Mouse (Mus musculus): ENCODE data around the gene Ccdc88c. TPM values are rescaled to one million over a fixed set of nuclear protein-coding genes. Genes with fewer than 3 reads are reported as not detected.
"Not testable (repeated sequence)": the region's sequence is repeated elsewhere in the genome, so short reads cannot be mapped to it uniquely, and the experiment has no call there.

The Ccdc88c gene
- polyA plus RNA-seq, 1 experiment = 8.3 TPM

DNA sequence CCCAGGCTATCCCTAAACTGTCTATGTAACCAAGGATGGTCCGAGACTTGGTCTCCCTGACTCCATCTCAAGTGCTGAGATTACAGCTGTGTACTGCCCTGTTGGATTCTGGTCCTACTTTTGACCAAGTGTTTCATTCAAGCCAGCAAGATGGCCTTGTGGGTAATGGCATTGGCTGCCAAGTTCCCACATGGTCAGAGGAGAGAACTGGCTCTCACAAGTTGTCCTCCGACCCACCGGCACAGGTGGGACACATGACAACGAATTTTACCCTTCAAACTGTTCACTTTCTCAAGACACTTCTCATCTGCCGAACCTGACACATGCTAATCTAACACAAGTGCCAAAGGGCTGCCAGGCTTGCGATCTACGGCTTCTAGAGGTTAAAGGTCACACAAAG, 9.4 kb downstream of the Ccdc88c start:
- 80% methylated on average over 7 of the region's 7 CpGs for whole genome bisulfite sequencing
- DNase-seq (ENCODE audit: low read depth, low spot score) = no peak

DNA sequence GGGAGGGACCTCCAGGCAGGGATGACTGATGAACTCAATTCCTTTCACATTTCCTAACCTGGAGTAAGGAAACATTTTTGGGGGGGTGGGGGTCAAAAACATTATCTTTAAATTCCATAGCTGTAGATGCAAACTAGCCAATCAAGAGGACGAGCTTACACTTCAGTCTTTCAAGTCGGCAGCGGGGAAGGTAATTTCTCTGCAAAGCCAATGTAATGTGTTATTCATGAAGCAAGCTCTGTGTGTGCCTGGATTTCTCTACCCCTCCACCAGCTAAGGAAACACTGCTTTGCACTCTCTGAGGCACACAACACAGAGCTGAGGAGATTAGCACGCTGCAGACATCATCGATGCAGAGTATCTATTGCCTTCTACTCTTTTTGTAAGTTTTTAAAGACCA, 9.8 kb downstream of the Ccdc88c start:
- 66% methylated on average over 5 of the region's 5 CpGs for WGBS
- no peak for DNase-seq (ENCODE audit: low read depth, low spot score)

DNA sequence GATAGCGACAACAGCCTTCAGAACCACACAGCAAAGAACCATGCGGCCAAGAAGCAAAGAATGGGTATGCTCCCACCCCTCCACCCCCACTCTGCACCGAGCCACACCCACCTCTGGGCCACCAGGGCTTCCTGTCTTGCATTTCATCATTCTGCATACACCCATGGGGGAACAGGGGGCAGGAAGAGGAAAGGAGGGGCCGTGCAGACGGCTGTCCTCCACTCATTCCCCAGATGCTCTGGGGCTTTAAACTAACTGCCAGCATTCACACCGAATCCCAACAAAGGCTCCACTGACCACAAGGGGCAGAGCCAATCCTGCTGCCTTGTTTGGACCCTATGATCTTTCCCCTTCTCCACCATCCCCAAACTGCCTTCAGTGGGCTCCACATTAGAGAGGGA, 10.9 kb downstream of the Ccdc88c start:
- no peak for DNase-seq (ENCODE audit: low read depth, low spot score)
- WGBS = 6% methylated on average over 6 of the region's 6 CpGs

DNA sequence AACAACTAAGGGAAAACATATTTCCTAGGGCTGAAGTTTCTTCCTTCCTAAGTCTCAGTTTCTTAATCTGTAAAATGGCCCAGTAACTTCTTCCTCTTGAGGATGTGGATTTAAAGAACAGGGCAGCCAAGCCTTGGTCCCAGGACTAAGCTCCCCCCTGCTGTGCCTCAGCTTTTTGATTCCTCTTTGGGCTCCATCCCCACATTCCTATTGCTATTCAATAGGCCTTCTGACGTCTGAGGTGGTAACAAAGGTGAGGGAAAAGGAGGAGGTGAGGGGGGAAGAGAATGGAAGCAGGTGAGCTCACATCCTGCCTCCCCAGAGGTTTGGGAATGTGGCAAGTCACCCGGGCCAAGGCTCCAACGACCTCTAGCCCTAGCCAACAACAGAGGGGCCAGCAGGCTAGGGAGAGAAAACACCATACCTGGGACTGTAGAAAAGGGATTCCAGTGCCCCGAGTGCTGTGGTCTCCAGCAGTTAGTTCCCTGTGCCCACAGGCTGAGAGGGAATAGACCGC, 12.4 kb downstream of the Ccdc88c start:
- no peak for DNase-seq (ENCODE audit: low read depth, low spot score)

DNA sequence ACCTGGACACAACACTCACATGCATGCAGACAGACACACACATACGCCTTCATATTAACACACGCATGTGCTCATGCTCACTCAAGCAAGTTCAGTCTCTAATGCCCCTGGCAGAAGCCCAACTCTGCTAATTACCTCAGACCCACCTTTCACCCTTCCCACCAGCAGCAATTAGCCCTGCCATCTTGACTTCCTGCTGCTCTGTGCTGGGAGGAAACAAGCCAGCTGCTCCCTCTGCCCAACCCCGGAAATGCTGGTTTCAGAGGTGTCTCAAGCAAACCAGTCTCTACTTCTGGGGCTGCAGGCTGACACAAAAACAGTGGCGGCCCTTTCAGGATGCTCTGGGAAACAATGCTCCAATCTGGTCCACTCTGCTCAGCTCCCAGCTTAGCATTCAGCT, 12.9 kb downstream of the Ccdc88c start:
- 26% methylated on average over 4 of the region's 4 CpGs for WGBS
- no peak for DNase-seq (ENCODE audit: low read depth, low spot score)

More for the DNA sequence above, 12.4 kb downstream of the Ccdc88c start:
- 46% methylated on average over 5 of the region's 5 CpGs for WGBS

DNA sequence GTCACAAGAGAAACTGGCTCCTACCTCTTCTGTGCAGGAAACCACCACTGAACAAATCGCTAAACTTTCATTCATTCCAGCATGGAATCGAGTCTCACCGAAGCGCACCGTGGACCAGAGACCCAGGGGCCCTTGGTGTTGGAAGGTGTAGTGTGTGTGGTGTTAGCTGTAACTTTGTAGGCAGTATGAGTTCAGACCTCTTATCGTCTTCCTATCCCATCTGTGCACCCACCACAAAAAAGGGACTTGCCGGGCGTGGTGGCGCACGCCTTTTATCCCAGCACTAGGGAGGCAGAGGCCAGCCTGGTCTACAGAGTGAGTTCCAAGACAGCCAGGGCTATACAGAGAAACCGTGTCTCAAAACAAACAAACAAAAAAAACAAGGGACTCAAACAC, 13.7 kb downstream of the Ccdc88c start:
- 48% methylated on average over 11 of the region's 11 CpGs for WGBS
- DNase-seq (ENCODE audit: low read depth, low spot score) = no peak

DNA sequence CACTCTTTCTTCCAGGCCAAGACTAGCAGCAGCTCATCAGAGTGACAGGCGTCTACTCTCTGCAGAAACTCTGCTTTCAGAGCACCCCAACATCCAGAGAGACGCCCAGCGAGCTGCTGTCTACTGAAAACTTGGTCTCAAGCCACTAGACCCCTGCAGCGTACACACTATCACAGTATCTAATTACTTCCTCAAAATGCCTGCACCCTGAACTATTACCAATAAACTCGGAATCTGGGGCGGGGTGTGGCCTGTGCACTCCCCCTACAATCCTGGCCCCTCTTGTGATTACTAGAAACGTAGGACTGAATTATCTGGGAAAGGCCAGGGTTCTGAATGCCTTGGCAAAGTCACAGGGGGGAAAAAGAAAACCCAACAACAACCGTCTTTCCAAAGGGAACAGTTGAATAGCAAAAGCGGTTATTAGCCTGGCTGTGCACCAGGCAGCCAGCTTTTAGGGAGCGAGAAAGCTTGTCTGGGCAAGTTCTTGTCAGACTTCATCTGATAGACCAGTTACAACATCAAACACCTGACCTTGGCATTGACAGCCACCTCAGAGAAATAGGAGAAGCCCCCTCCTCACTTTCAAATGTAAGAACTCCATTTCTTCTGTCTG, 14.2 kb downstream of the Ccdc88c start:
- no peak for DNase-seq (ENCODE audit: low read depth, low spot score)
- WGBS = 23% methylated on average over 10 of the region's 10 CpGs

DNA sequence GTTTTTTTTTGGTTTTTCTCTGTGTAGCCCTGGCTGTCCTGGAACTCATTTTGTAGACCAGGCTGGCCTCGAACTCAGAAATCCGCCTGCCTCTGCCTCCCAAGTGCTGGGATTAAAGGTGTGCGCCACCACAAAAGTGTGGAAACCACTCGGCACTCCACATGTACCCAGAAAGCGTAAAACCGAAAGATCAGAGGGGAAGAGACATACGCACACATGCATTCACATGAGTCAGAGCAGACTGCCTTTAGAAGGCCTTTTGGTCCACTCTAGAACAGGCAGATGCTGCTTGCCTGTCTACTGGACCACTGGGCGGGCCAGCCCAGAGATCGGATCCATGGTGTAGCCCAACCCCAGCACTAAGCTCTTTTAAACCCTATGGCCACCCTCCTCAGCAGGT, 15.2 kb downstream of the Ccdc88c start:
- DNase-seq (ENCODE audit: low read depth, low spot score) = not testable (repeated sequence)
- 89% methylated on average over 9 of the region's 9 CpGs for WGBS

DNA sequence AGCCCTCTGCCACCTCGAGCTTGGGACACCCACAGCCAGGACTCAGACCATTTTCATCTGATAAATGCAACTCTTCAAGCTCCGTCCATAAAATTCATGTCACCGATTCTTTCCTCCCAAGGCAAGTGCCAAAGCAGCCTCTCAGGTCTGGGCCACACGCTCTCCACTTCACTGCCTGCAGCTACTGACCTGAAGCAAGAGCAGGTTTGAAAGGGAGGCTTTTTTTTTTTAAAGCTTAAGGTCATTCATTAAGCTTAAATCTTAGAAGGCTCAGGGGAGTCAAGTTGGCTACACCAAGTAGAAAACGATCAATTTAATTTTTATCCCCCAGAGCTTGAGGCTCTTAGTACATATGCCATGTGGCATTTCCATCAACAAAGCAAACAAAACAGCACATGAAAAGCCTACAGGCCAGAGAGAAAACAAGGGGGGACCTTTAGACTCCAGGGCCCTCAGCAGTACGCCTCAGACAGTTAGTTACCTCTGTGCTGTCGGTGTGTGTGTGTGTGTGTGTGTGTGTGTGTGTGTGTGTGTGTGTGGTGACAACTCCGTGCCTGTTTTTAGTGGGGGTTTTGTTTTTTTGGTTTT, 15.7 kb downstream of the Ccdc88c start:
- 56% methylated on average over 8 of the region's 8 CpGs for WGBS
- no peak for DNase-seq (ENCODE audit: low read depth, low spot score)

DNA sequence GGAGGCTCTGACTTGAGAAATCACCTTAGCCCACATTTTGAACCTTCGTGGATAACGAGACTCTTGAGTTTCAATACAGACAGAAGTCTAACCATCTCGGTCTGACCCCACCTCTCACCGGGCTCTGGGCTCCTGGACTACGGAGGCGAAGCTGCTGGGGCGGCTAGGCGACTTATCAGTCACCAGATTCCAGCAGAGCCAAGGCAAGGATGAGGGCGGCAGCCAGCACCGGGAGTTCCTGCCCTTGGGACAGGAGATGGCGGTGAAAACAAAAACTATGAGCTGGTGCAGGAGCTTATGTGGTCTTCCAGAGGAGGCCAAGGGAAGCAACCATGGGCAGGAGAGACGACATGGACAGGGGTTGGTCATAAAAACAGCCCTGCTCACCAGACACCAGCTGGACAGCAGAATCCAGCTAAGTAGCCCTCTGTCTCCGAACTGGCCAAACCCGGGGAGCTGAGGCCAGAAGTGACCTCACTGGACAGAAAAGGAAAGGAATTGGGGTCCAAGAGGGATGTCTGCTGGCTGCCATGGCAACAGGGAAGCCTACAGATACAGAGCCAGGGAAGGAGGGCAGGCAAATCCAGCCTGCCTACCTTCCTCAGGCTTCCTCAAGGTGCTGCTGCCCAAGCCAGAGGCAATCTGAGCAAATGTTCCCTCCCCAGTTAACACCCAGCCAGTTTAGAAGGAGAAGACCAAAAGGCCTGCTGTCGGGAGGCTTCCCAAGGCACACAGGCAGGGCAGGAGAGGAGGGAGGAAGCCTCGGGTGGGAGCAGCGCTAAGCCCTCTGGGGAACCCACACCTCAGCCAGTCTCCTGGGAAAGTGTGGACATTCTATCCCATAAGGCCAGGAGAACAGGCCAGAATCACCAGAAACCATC, 16.4 kb downstream of the Ccdc88c start:
- 57% methylated on average over 17 of the region's 17 CpGs for WGBS
- no peak for DNase-seq (ENCODE audit: low read depth, low spot score)

DNA sequence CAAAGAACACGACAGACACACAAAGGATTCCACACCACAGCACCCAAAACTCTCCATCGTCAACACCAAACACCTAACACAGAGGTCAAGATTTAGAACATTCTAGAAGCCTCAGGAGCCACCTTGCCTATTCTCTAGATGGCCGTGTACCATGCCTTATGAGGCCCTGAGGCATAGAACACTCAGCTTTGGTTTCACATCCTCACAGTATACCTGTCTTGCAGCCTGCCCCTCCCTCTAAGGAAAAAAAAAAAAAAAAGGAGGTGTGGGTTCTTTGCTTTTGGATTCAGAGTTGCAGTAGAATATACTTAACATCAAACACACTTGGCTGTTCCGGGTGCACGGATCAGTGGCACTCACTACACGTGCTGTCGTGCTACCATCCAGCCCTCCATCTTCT, 17.8 kb downstream of the Ccdc88c start:
- DNase-seq (ENCODE audit: low read depth, low spot score) = no peak
- 49% methylated on average over 7 of the region's 7 CpGs for WGBS

DNA sequence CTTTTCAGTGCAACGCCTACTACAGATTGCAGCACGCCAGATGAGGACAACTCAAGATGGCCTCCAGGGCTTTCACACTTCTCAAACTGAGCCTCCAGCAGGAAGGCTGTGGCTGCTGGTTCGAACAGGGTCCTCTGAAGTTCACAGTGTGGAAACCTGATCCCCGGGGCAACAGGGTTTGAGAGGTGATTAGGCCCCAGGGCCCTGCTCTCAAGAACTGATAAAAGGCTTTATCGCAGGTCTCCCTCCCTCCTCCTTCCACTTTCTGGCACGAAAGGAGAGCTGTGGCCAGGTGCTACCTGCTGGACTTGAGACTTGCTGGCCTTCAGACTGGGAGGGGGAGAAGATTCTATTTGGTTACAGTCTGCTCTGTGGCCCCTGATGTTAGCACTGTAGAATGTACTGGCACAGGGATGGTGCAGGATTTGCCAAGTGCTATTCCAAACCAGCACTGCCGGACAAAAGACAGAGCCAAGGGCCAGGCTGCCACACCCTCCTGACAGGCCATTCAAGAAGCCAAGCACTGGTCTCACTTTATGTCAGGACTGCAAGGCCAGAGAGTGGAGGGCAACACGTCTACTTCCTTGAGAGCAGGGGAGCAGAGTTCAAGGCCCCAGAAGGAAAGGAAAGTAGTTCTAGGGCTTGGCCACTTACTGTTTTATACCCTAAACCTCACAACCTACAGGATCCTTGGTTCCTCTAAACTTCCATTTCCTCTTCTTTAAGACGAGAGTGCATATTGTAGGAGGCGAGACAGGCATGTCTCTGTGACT, 18.5 kb downstream of the Ccdc88c start:
- DNase-seq (ENCODE audit: low read depth, low spot score) = no peak
- WGBS = 34% methylated on average over 10 of the region's 10 CpGs

DNA sequence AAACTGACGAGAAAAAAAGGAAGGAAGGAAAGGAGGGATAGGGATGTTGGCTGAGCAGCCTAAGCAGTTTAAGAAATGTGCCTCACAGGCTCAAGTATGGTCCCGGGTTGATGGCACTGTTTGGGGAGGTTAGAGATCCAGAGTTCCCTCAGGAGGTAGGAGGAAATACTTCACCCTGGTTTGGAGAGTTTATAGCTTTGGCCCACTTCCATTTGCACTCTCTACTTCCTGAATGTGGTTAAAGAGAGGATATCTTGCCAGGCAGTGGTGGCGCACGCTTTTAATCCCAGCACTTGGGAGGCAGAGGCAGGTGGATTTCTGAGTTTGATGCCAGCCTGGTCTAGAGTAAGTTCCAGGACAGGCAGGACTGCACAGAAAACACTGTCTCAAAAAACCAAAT, 19.6 kb downstream of the Ccdc88c start:
- no peak for DNase-seq (ENCODE audit: low read depth, low spot score)

DNA sequence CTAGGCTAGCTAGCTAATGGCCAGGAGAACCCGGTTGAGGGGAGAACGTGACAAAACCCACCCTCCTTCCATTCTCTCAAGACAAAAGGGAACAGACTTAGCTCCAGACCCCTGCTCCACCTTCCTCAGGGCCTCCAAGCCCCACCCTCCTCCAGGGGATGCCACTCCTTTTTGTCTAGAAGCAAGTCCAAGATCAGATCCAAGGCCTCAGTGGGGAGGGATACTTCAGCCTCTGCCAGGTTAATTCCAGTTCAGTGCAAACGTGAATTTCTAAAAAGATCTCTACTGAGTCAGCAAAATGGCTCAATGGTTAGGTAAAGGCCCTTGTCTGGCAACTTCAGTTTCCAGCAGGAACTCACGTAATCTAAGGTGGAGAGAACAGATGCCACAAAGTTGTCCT, 20.2 kb downstream of the Ccdc88c start:
- 76% methylated on average over 4 of the region's 4 CpGs for WGBS
- no peak for DNase-seq (ENCODE audit: low read depth, low spot score)

More for the DNA sequence above, 19.6 kb downstream of the Ccdc88c start:
- 42% methylated on average over 4 of the region's 4 CpGs for WGBS

DNA sequence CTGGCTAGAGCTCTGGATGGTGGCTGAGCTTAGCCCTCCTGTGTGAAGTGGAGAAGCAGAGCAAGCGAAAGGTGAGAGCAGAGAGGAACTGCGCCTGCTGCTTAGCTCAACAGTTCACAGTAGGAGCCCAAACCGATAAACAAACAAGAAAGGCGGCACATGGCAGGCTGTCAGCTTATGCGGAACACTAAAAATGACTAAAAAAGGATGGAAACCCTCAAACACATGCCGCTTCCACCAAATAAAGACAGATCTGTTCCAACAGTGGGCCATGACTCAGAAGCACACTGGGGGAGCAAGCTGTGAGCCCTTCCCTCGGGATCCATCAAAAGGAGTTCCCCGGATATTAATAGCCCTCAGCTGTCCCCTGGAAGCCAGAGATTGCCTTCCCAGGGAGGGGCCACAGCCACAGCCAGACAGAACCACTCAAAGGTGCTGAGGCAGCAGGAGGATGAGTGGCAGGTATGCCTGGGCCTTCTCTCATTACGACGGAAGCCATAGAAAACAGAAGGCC, 20.8 kb downstream of the Ccdc88c start:
- DNase-seq (ENCODE audit: low read depth, low spot score) = no peak
- WGBS = 63% methylated on average over 10 of the region's 10 CpGs

DNA sequence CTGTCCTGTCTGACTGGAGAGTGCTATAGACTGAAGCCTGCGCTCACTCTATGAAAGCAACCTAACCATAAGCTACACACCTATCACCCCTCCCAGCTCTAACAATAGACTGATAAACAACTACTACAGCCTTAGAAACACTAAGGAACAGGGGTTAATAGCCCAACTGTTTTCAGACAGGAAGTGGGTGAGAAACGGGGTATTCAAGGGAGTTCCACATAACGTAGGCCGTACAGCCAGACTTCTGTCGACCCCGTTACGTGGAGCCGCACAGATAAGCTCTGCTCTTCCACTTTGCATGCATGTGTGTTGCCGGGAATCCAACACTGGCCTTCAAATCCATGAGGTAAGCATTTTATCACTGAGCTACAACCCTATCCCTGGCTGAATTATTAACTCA, 21.4 kb downstream of the Ccdc88c start:
- DNase-seq (ENCODE audit: low read depth, low spot score) = no peak
- WGBS = 77% methylated on average over 9 of the region's 9 CpGs

DNA sequence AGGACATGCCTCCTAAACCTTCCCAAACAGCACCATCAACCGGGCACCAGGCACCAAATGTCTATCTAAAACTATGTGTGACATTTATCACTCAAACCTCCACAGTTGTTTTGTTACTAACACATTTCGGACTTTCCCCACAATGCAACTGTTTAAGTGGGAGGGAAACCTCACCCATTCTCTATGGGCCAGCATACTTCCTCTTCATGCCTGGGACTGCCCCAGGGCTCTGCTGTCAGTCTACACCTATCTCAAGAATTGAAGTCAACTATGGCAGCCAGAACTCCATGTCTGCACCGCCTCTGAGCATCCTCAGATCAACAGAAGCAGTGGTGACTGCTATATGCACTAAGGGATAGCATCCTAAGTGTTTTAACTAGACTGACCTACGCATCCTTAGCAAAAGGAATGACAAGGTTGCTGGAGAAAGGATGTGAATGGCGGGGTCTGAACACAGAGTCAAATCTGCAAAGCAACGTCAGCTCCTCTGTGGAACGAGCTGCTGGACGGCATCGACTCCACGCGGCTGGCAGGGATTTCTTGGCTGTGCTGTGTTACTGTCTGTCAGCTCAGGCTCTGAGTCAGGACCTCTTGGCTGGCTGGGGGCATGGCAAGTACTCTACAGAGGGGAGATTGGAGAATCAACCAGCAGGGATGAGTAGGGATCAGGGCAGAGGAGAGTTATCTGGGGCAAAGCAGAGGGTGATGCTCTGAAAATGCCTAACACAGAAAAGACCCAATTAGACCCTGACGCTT, 23.0 kb downstream of the Ccdc88c start:
- 90% methylated on average over 12 of the region's 12 CpGs for WGBS
- DNase-seq (ENCODE audit: low read depth, low spot score) = no peak

DNA sequence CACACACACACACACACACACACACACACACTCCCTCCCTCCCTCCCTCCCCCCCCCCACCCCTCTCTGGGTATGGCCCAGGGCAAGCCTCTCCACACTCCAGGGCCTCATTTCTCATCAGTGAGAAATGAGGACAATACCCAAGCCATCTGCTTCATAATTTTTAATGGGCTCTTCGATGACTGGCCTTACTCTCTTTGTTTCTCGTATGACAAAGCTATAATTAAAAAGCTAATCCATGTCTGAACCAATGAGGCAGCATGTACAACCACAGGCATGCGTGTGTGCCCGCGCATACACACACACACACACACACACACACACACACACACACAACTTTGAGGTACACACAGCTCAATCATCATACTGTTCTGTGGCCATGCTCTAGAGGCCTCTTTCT, 23.9 kb downstream of the Ccdc88c start:
- 86% methylated on average over 5 of the region's 5 CpGs for WGBS

More for the DNA sequence above, 23.9 kb downstream of the Ccdc88c start:
- no peak for DNase-seq (ENCODE audit: low read depth, low spot score)
